Mouse (Mus musculus): ENCODE results near the gene Asb5. TPM values are rescaled to one million over a fixed set of nuclear protein-coding genes. Genes with fewer than 3 reads are reported as not detected.
"Not testable (repeated sequence)": the region's sequence is repeated elsewhere in the genome, so short reads cannot be mapped to it uniquely, and the experiment has no call there.

Gene Asb5
- total and polyA plus RNA-seq, 3 experiments: 4.4 TPM; not detected in 2

- DNase-seq: no peak
Observed at GRCm38 (mm10) chr8:54541331-54541730, 12.0 kb downstream of the Asb5 start.

DNA sequence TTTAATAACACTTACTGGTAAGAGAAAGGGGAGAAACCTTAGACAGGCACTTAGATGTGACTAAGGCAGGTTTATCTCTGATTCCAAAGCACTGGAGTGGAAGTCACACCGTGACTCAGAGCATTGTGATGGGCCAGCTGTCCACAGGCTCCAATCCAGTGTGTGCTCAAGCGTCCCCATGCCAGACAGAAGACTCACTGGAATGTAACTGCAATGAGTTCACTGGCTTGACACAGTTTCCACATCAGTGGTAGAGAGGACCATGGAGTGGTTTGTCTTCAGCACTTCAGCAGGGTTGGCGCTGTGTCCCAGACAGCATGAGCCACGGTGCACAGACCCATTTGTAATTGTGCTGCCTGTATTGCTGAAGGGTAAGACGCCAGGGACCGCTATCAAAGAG, 19.0 kb downstream of the Asb5 start:
- peak; percentile 66 for DNase-seq

GRCm38 (mm10) chr8:54550026-54550574, 20.7 kb downstream of the Asb5 start:
- DNase-seq: no peak

DNA sequence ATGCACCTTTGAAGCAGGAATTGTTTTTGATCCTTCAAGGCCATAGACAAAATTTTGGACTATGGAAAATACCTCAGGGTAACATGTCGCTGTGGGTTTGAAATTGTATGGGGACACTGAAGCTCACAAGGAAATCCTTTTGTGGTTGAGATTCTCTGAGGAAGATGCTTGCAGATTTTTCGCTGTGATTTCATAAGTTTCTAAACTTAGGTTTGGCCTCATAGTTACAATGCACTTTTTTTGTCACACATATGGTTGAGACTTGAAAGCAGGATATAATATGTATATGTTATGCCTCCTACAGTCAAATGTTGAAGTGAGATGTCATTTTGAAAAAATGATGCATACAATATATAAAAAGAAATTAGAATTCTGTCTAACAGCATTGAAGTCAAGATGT, 25.5 kb downstream of the Asb5 start:
- no peak for DNase-seq

DNA sequence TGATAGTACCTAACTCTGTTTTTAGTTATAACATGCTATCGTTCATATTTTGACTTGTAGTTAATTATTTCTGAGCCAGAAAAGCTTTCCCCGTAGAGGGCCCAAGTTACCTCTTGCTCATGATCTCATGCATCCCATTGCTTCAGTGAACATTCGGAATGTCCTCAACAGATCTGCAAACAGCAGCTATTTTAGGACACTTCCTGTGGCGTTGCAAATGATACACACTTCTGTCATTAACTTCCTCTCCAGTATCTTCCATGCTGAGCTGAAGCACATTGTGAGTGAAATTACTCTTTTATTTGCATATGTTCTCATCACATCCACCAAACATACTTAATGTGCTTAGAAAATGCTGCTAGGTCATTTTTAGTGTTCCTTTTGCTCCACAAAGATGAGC, 32.8 kb downstream of the Asb5 start:
- DNase-seq: no peak

- no peak for DNase-seq
Observed at GRCm38 (mm10) chr8:54565181-54565580, 35.8 kb downstream of the Asb5 start.

GRCm38 (mm10) chr8:54565603-54566260, 36.4 kb downstream of the Asb5 start:
- no peak for DNase-seq

DNA sequence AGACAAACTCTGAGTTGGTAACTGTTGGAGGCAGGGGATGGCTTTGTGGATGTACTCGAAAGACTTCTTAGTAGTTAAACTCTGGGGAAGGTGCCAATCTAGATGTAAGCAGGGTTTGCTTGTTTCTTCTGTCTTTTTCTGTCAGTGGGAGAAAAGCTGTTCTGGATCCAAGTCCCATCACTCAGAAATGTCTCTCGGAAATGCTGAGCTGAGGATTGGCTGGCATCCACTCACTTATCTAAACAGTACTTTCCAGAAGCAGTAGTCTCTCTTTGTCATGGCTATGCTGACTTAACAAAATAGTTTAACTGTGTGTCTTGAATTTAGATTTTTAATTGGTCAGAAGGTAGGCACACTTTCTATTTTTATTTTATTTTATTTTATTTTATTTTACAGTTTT, 37.8 kb downstream of the Asb5 start:
- no peak for DNase-seq

- DNase-seq: no peak
Observed at GRCm38 (mm10) chr8:54570618-54571609, 41.5 kb downstream of the Asb5 start.

DNA sequence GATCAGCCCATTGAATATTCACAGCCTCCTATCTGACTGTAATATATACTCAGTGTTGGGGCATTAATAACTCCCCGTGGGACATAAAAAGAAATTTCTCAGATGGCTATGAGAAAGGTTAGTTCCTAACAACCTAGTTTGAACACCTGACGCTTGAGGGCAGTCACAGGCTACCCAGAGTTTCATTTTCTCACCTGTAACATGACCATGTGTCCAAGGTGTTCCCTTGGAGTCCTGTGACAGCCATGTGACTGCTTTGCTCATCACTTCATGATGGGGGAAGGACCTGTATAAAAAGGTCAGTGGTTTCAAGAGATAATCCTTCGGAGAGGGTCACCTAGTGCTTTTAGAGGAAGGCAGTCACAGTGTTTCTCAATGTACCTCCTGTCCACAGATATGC, 52.1 kb downstream of the Asb5 start:
- DNase-seq: no peak

DNA sequence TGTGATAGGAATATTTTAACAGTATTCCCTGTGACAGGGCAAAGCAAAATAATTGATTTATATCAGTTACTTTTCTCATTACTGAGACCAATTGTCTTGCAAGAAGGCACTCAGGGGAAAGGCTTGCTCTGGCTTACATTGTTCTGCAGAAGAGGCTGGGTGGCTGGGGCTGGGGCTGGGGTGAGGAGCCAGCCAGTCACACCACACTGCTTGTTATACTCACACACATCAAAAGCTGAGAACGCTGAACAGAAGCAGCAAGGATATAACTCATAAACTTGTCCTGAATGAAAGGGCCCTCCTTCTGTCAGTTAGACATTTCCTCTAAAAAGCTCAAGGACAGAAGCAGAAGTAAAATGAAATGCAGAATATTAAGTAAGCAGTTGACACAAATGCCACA, 53.5 kb downstream of the Asb5 start:
- DNase-seq: no peak

GRCm38 (mm10) chr8:54594634-54595033, 65.3 kb downstream of the Asb5 start:
- DNase-seq: no peak

- no peak for DNase-seq
Observed at GRCm38 (mm10) chr8:54596051-54596450, 66.7 kb downstream of the Asb5 start.

GRCm38 (mm10) chr8:54596940-54597339, 67.6 kb downstream of the Asb5 start:
- DNase-seq: no peak

DNA sequence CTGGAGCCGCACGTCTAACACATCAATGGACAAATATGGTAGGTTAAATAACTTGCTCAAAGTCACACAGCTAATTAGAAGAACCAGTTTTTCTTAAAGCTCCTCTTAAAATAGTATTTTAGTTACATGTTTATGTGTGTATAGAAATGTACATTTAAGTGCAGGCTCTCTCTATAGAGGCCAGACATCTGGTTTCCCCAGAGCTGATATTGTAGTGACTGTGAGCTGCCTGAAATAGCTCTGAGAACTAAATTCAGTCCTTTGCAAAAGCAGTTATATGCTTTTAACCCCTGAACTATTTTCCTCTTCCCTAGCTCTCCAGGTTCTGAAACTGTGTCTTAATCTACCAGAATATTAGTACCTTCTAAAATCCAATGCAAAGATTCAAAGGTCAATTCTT, 68.0 kb downstream of the Asb5 start:
- DNase-seq: no peak

- peak; percentile 84 for DNase-seq
Observed at GRCm38 (mm10) chr8:54600671-54601251, 71.4 kb downstream of the Asb5 start, which contains the start of gene Spata4. Spata4 (plus strand) TSS chr8:54600781.

DNA sequence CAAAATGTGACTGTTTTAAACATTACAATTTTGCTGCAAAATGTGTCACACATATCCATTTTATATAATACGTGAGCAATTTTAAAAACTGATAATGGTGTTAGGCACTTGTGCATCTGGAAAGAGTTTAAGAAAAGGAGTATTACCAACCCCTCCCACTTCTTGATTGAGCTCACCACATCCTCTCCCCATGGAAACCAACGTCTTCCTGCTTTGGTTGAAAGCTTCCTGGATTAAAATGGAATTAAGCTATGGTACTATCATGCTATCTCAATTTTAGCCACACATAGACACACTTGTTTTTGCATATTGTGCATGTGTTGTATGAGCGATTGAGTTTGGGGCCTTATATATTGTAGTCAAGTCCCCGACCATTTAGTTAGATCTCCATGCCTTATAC, 74.1 kb downstream of the Asb5 start:
- no peak for DNase-seq

DNA sequence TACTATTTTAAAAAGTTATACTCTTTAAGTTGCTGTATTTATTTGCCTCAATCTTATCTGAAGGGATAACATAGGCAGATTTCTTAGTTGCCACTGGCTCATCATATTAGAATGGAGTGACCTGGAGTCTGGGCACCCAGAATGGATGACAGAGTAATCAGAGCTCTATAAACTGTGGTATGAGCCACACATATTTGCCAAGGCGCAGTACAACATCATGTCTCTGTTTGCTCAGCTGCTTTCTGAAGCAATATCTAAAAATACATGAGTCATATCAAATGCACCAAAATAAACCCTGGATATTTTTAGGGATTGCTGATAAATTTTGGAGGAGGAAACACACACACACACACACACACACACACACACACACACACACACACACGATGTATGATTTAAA, 80.0 kb downstream of the Asb5 start:
- peak; percentile 21 for DNase-seq

DNA sequence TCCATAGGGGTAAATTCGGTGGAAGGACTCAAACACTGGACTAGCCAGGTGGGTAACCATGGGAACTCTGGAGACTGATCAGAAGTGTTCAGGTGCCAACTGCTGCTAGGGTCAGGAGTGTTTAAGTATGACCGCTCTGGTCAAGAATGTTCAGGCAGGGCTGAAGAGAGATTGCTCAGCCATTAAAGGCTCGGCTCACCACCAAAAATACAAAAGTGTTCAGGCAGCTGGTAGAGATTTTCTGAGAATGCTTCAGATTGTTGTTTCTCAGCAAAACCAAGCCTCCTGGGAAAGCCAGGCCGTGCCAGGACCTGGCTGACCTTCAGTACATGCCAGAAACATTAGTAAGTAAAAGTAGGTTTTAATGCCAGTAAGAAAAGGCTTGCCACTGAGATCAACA, 80.9 kb downstream of the Asb5 start:
- DNase-seq: peak; percentile 83

DNA sequence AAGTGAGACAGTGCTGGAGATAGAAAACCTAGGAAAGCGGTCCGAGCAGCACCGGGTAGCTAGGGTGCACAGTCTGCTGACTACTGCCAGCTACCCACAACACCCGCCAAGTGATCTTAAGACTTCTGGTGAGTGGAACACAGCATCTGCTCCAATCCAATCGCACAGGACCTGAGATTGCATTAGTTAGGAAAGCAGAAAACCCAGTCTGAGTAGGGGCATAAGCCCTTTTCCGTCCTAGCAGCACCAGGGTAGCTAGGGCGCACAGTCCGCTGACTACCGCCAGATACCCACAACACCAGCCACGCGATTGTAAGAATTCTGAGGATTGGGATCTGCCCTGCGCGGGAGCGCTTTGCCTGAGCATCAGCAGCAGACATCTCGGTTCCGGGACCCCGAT, 87.3 kb downstream of the Asb5 start:
- not testable (repeated sequence) for DNase-seq

Measured in adrenal gland, adult 2 months (tissue).